Mouse (Mus musculus) small intestine, adult 2 months (tissue): ENCODE data around the gene 2310011J03Rik.

Experiments
- CTCF ChIP-seq: fragments of 200-500 bp; IDR thresholded peaks from 2 replicates; pipeline ENCODE4 v1.5.1; 2012; ENCODE audit warnings: low read depth, mild to moderate bottlenecking, control low read depth, inconsistent platforms, low read length, moderate library complexity, mixed read lengths; ENCODE audit not compliant: insufficient replicate concordance, insufficient read length; ENCODE audit errors: extremely low read depth
- POLR2A ChIP-seq: fragments of 200-500 bp; IDR thresholded peaks from 2 replicates; pipeline ENCODE4 v1.6.1; 2012; ENCODE audit warnings: low read depth, mild to moderate bottlenecking, control low read depth, inconsistent platforms, low read length, moderate library complexity

DNA sequence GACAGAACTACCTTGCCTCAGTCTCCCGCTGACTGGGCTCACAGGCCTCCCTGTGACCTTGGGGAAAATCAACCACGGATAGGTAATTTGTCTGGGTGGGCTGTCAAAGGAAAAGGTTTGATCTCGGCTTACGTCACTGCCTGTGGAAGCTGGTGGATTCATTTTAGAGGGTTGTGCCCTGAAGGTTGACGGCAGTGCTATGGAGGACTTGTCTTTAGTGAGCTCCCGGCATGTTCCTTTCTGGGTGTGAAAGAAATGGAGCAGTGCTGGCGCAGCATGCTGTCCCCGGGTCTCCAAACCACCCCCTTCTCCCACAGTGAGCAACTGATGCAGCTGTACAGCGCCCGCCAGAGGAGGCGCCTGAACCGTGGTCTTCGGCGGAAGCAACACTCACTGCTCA, 27.0 kb downstream of the 2310011J03Rik start:
- TF ChIP-seq CTCF, result no peak
- no peak for TF ChIP-seq POLR2A
